Mouse (Mus musculus) heart, adult 11 months (tissue): ENCODE results near the gene Olfr130.

Experiments used
- DNase-seq: peaks from one replicate; pipeline ENCODE4 v3.0.0; 2022

Gene Olfr130

GRCm38 (mm10) chr17:38063621-38064020 is at the start of gene Olfr130:
Gene Olfr130, plus strand, starts transcription at chr17:38063921.
- no peak for DNase-seq

GRCm38 (mm10) chr17:38016341-38016740 is 47.4 kb upstream of the Olfr130 start:
- no peak for DNase-seq

DNA sequence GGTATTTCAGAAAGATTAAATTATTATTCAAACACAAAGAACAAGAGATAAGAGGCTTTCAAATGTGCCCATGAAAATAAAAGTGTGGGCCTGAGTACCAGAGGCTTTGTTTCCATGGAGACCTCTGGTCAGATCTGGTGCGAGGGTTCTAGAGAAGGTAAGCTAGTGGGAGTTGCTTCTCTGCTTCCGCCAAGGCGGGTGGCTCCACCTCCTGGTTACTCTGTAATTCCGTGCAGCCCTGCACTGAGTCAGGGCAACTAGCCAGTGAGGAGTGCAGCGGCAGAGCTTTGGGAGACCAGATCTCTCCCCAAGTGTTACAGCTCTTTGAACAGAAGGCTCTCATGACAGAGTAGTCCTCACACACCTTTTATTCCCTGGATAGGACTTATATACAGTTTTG is 37.4 kb upstream of the Olfr130 start:
- peak; percentile 44 for DNase-seq

DNA sequence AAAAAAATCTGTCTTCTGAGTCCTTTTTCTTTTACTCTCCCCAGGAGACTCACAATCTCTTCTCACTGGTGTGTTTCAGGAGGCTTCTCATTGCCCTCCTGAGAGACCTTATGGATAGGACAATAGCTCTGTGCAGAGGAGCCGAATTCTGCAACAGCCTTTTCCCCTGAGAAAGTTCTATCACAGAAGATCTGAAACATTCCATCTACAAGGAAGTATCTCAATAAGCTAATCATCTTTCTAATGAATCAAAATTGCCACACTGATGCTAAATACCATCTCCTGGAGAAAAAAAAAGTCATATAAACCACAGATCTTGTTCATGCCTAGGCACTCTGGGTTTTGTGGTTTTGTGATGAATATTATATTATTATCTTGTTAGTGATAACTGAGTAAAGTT is 3.7 kb upstream of the Olfr130 start, which contains the start of gene Olfr129:
TSS of gene Olfr129 (minus strand) at position 101 of the 400 bp plus-strand sequence.
- DNase-seq, result no peak

DNA sequence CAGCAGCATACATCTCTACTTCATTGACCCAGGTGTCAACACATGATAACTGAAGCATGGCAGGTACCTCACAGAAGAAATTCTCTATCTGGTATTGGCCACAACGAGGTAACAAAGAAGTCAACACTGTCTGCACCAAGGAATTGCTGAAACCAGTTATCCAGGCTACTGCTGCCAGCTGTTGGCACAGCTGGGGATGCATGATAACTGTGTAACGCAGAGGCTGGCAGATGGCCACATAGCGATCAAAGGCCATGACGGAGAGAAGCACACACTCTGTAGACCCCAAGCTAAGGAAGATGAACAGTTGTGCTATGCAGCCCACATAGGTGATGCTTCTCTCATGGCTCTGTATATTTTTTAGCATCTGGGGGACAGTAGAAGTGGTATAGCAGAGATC is 18.6 kb downstream of the Olfr130 start:
- DNase-seq, result peak; percentile 53

- no peak for DNase-seq
These were observed 24.9 kb downstream of the Olfr130 start, which contains the start of gene Olfr131 for GRCm38 (mm10) chr17:38088593-38088992. Gene Olfr131, minus strand, starts transcription at chr17:38088693.
